In genomic region chr17:28279780-28280422, GRCm38 (mm10) we compare ENCODE assay signal across 8 mouse cellular contexts. TPM values are rescaled to one million over a fixed set of nuclear protein-coding genes. Genes with fewer than 3 reads are reported as not detected.
A peak's percentile ranks its signal among the peaks of the same experiment; 100 is the strongest.
DNase-seq lines count a peak whose midpoint lies in the region; ATAC-seq lines count a peak whose summit lies in the region.

No protein-coding gene starts in this region.

- H3K27me3 ChIP-seq in liver, embryonic 16.5 days (ENCODE audit: control insufficient read depth, insufficient read depth, low read depth, low read length) = no peaks in the 10 kb centered on the region

- peak overlapping the region; percentile 19; the same call in 1 of the 2 replicates for H3K27ac ChIP-seq in liver, embryonic 16.5 days (ENCODE audit: low read length)

- no peaks in the 10 kb centered on the region for H3K9me3 ChIP-seq in liver, embryonic 16.5 days (replicated peaks; ENCODE audit: control insufficient read depth, low read length)

- DNase-seq in left cerebral cortex, postnatal 4 days = peak; percentile 65
- DNase-seq in left cerebral cortex, postnatal 25 days (ENCODE audit: low spot score in 2 of 2) = no peak
- DNase-seq in adrenal gland, postnatal 36 days = peak; percentile 94 to 95
- peak; percentile 66 to 77 for DNase-seq in heart, postnatal 14 days
- no peak for DNase-seq in embryo, embryonic 10.5 days (ENCODE audit: low spot score)
- DNase-seq in left cerebral cortex, postnatal 14 days (ENCODE audit: low spot score in 2 of 2) = no peak

- peaks cover 27% of the 10 kb centered on the region for H3K4me1 ChIP-seq in liver, embryonic 16.5 days (ENCODE audit: control insufficient read depth, low read depth, low read length)

- H3K9ac ChIP-seq in liver, embryonic 16.5 days (ENCODE audit: low read depth, low read length) = no peak overlapping the region; the same call in 1 of the 2 replicates

- intact Hi-C loops in left cerebral cortex, postnatal 4 days (cut with DNase I) = no loop called here
- intact Hi-C loops in left cerebral cortex, postnatal 25 days (cut with DNase I) = no loop called here
- intact Hi-C loops in heart, postnatal 14 days (cut with DNase I) = no loop called here
- intact Hi-C loops in left cerebral cortex, postnatal 14 days (cut with DNase I) = no loop called here

- 68% methylated on average over 15 of the region's 15 CpGs for WGBS in liver, embryonic 16.5 days (ENCODE audit: insufficient replicate concordance)

- no peaks in the 10 kb centered on the region for H3K36me3 ChIP-seq in liver, embryonic 16.5 days (ENCODE audit: control insufficient read depth, insufficient read depth)

- ATAC-seq in liver, embryonic 16.5 days (ENCODE audit: low read depth) = no peak
- no peak for ATAC-seq in megakaryocyte-erythroid progenitor cell, adult 5-6 weeks (replicated peaks; ENCODE audit: low FRiP score, low TSS enrichment, poor library complexity, severe bottlenecking)

- no peak overlapping the region for H3K4me3 ChIP-seq in liver, embryonic 16.5 days (ENCODE audit: low read depth, low read length)

- H3K4me2 ChIP-seq in liver, embryonic 16.5 days (ENCODE audit: low read depth, low read length) = no peak overlapping the region

RNA-seq across cellular contexts. Expression of gene Fance, which starts 33.4 kb away (rescaled TPM):
- total RNA-seq in left cerebral cortex, postnatal 4 days (2021) = 10 to 100 TPM; 28.9 to 29.0 TPM
- total RNA-seq in left cerebral cortex, postnatal 25 days (2021) = 10 to 100 TPM; 24.0 to 25.7 TPM
- total RNA-seq in adrenal gland, postnatal 36 days (2021) = 10 to 100 TPM; 23.5 to 23.7 TPM
- total RNA-seq in heart, postnatal 14 days (2021) = 10 to 100 TPM; 12.8 to 14.2 TPM
- 6.7 and 7.3 TPM in 2 replicates for polyA plus RNA-seq in liver, embryonic 16.5 days (2015; fragmentation: Nextera tagmentation; extraction: Ambion mirVana)
- 47.6 and 82.8 TPM in 2 replicates for total RNA-seq in megakaryocyte-erythroid progenitor cell, adult 5-6 weeks (2014; fragmentation: Nextera tagmentation)
- total RNA-seq in megakaryocyte-erythroid progenitor cell, adult 5-6 weeks (2017) = 21.0 and 56.9 TPM in 2 replicates
- 10 to 100 TPM; 28.3 to 29.6 TPM for total RNA-seq in left cerebral cortex, postnatal 14 days (2021)

RNA-seq across cellular contexts. Expression of gene Ppard, which starts 47.4 kb away (rescaled TPM):
- total RNA-seq in left cerebral cortex, postnatal 4 days (2021) = 10 to 100 TPM; 17.4 to 19.0 TPM
- total RNA-seq in left cerebral cortex, postnatal 25 days (2021) = 10 to 100 TPM; 26.6 to 28.8 TPM
- total RNA-seq in adrenal gland, postnatal 36 days (2021) = 10 to 100 TPM; 40.1 to 66.6 TPM
- total RNA-seq in heart, postnatal 14 days (2021) = 10 to 100 TPM; 37.7 to 39.4 TPM
- polyA plus RNA-seq in liver, embryonic 16.5 days (2015; fragmentation: Nextera tagmentation; extraction: Ambion mirVana) = 0.62 and 0.77 TPM in 2 replicates
- total RNA-seq in megakaryocyte-erythroid progenitor cell, adult 5-6 weeks (2014; fragmentation: Nextera tagmentation) = 7.6 and 9.7 TPM in 2 replicates
- total RNA-seq in megakaryocyte-erythroid progenitor cell, adult 5-6 weeks (2017) = 1.7 and 2.0 TPM in 2 replicates
- 10 to 100 TPM; 28.3 to 28.7 TPM for total RNA-seq in left cerebral cortex, postnatal 14 days (2021)

RNA-seq across cellular contexts. Expression of gene Rpl10a, which starts 48.4 kb away (rescaled TPM):
- 100 to 1,000 TPM; 646 to 664 TPM for total RNA-seq in left cerebral cortex, postnatal 4 days (2021)
- 100 to 1,000 TPM; 305 to 310 TPM for total RNA-seq in left cerebral cortex, postnatal 25 days (2021)
- 100 to 1,000 TPM; 847 to 904 TPM for total RNA-seq in adrenal gland, postnatal 36 days (2021)
- total RNA-seq in heart, postnatal 14 days (2021) = 100 to 1,000 TPM; 411 to 471 TPM
- polyA plus RNA-seq in liver, embryonic 16.5 days (2015; fragmentation: Nextera tagmentation; extraction: Ambion mirVana) = 280 and 310 TPM in 2 replicates
- 3,438 and 3,746 TPM in 2 replicates for total RNA-seq in megakaryocyte-erythroid progenitor cell, adult 5-6 weeks (2014; fragmentation: Nextera tagmentation)
- 861 and 1,170 TPM in 2 replicates for total RNA-seq in megakaryocyte-erythroid progenitor cell, adult 5-6 weeks (2017)
- 100 to 1,000 TPM; 365 to 369 TPM for total RNA-seq in left cerebral cortex, postnatal 14 days (2021)

Comparison
In these comparisons a context has a peak if more than half of its experiments do, and no peak if none do; other contexts are left out.
1. DNase-seq: peak in left cerebral cortex, postnatal 4 days (single experiment), adrenal gland, postnatal 36 days (2 of 2) and heart, postnatal 14 days (2 of 2); none in left cerebral cortex, postnatal 25 days (0 of 2), embryo, embryonic 10.5 days (single experiment) and left cerebral cortex, postnatal 14 days (0 of 2).